Mouse (Mus musculus) fibroblast of lung, adult 2 months (primary cell): ENCODE results near the gene Sec23a.
"Not testable (repeated sequence)": the region's sequence is repeated elsewhere in the genome, so short reads cannot be mapped to it uniquely, and the experiment has no call there.

Experiments
- DNase-seq: peaks from one replicate; pipeline ENCODE4 v3.0.0-alpha.2; 2011; ENCODE audit warnings: low read depth

Gene Sec23a

GRCm38 (mm10) chr12:59011844-59012709, at the start of gene Sec23a:
Gene Sec23a (minus strand): TSS chr12:59012017.
- DNase-seq, result peak; percentile 96

GRCm38 (mm10) chr12:59060993-59061595, 49.3 kb upstream of the Sec23a start, which contains the start of gene Trappc6b:
Gene Trappc6b (minus strand): TSS chr12:59061472.
- DNase-seq, result peak; percentile 47

GRCm38 (mm10) chr12:59060322-59060721, 48.5 kb upstream of the Sec23a start:
- DNase-seq, result no peak

- DNase-seq, result not testable (repeated sequence)
Measured at GRCm38 (mm10) chr12:59058242-59058641, 46.4 kb upstream of the Sec23a start.

- no peak for DNase-seq
Measured at GRCm38 (mm10) chr12:59056222-59056621, 44.4 kb upstream of the Sec23a start.

GRCm38 (mm10) chr12:59055196-59055850, 43.5 kb upstream of the Sec23a start:
- DNase-seq, result no peak

- DNase-seq, result no peak
Measured at GRCm38 (mm10) chr12:59053976-59054375, 42.2 kb upstream of the Sec23a start.

GRCm38 (mm10) chr12:59053166-59053565, 41.3 kb upstream of the Sec23a start:
- no peak for DNase-seq

- no peak for DNase-seq
Measured at GRCm38 (mm10) chr12:59052470-59052869, 40.7 kb upstream of the Sec23a start.

GRCm38 (mm10) chr12:59040851-59041250, 29.0 kb upstream of the Sec23a start:
- DNase-seq, result no peak

GRCm38 (mm10) chr12:59039971-59040844, 28.4 kb upstream of the Sec23a start:
- peak; percentile 46 for DNase-seq

GRCm38 (mm10) chr12:59039162-59039970, 27.5 kb upstream of the Sec23a start:
- no peak for DNase-seq

- no peak for DNase-seq
Measured at GRCm38 (mm10) chr12:59032101-59032500, 20.3 kb upstream of the Sec23a start.

GRCm38 (mm10) chr12:59021306-59021705, 9.5 kb upstream of the Sec23a start:
- DNase-seq, result no peak

- no peak for DNase-seq
Measured at GRCm38 (mm10) chr12:59019891-59020290, 8.1 kb upstream of the Sec23a start.

GRCm38 (mm10) chr12:59017970-59018369, 6.2 kb upstream of the Sec23a start:
- DNase-seq, result no peak

- DNase-seq, result peak; percentile 63
Measured at GRCm38 (mm10) chr12:59013234-59013633, 1.4 kb upstream of the Sec23a start, which contains the start of gene Gemin2. Gene Gemin2 (plus strand): TSS chr12:59013393.

GRCm38 (mm10) chr12:59012710-59013091, 884 bp upstream of the Sec23a start:
- DNase-seq, result no peak

- no peak for DNase-seq
Measured at GRCm38 (mm10) chr12:59011275-59011843, 458 bp downstream of the Sec23a start.

- DNase-seq, result no peak
Measured at GRCm38 (mm10) chr12:59010482-59010881, 1.3 kb downstream of the Sec23a start.
